In genomic region chr4:100827374-100827773, GRCm38 (mm10) we compare ENCODE assay signal across 12 mouse cellular contexts. TPM values are rescaled to one million over a fixed set of nuclear protein-coding genes. Genes with fewer than 3 reads are reported as not detected.
"Had no signal": no experiment of that assay in that cellular context is flagged by ENCODE, and none has a peak within 500 bp of the region (broad histone marks: within the 10 kb centered on the region; RNA-seq: fewer than 3 reads in every experiment).

No protein-coding gene starts in this region.

- DNase-seq: kidney, adult 18-20 months; kidney, postnatal 36 days; liver; liver, embryonic 13.5 days; liver, postnatal 0 days; lung, postnatal 14 days; thymus, postnatal 14 days had no signal

- H3K4me2 ChIP-seq: limb, embryonic 12.5 days; liver, embryonic 13.5 days; lung, embryonic 15.5 days; midbrain, embryonic 15.5 days had no signal

- H3K9me3 ChIP-seq: limb, embryonic 12.5 days; liver, embryonic 13.5 days; lung, embryonic 15.5 days; midbrain, embryonic 15.5 days had no signal

- H3K27ac ChIP-seq: limb, embryonic 12.5 days; liver, embryonic 13.5 days; lung, embryonic 15.5 days; stomach, postnatal 0 days had no signal

- H3K4me3 ChIP-seq: limb, embryonic 12.5 days; liver, embryonic 13.5 days; lung, embryonic 15.5 days; midbrain, embryonic 15.5 days had no signal

- H3K36me3 ChIP-seq: limb, embryonic 12.5 days; liver, embryonic 13.5 days; lung, embryonic 15.5 days; midbrain, embryonic 15.5 days had no signal

- H3K9ac ChIP-seq: limb, embryonic 12.5 days; liver, embryonic 13.5 days; liver, postnatal 0 days; lung, embryonic 15.5 days; midbrain, embryonic 15.5 days had no signal

- H3K4me1 ChIP-seq: liver, embryonic 13.5 days had no signal

- H3K27me3 ChIP-seq: limb, embryonic 12.5 days; liver, embryonic 13.5 days; lung, embryonic 15.5 days; midbrain, embryonic 15.5 days had no signal

- ATAC-seq: liver, postnatal 0 days; midbrain, embryonic 15.5 days had no signal

RNA-seq across cellular contexts. Expression of gene Cachd1, which starts 50.9 kb away (rescaled TPM):
- total RNA-seq: monocyte, adult 5-6 weeks had no signal
